Mouse (Mus musculus): ENCODE data around the gene Uck2. TPM values are rescaled to one million over a fixed set of nuclear protein-coding genes. Genes with fewer than 3 reads are reported as not detected.

The Uck2 gene
- polyA plus RNA-seq, 1 experiment from 2014 or later: 50.9 TPM

DNA sequence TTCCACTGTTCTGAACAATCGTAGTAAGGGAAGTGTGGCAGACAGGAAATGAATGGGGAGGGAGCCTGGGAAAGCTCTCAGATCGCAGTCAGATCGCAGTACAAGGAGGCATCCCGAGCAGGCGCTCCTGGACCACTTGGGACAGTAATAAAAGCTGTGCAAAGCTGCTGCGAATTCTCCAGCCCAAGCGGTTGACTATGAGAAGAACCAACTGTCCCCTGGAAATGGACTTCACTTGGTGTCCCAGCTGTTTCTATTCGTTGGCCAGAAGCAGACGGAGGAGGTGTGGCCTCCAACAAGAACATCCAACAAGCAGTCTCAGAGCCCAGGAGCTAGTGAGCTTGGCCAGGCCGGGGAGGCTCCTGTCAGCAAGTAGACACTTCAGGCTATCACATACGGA is 7.3 kb upstream of the Uck2 start:
- Histone ChIP-seq H3K9me3 (no peaks in the 10 kb centered on the region), H3K4me1 (peaks cover 12% of the 10 kb centered on the region), H3K4me3 (no peak overlapping the region), H3K27me3 (replicated peaks) (no peaks in the 10 kb centered on the region), H3K4me2 (no peak overlapping the region), H3K9ac (no peak overlapping the region), H3K27ac (no peak overlapping the region), H3K36me3 (replicated peaks) (no peaks in the 10 kb centered on the region)
- ATAC-seq (replicated peaks): no peak
- WGBS: 66% methylated on average over 11 of the region's 11 CpGs

DNA sequence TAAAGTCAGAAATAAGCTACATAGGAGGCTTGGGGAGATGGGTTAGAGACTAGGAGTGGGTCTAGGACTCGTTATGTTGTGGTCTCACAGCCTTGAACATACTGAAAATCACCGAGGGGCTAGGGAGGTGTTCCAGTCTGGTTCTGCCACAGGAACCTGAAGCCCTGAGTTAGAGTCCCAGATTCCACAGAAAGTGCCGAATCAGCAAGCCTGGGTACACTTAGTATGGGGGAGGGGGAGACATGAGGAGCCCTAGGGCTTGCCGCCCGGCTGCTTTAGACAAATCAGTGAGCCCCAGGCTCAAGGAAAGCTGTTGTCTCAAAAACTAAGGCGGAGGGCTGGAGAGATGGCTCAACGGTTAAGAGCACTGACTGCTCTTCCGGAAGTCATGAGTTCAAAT is 6.5 kb upstream of the Uck2 start:
- 77% methylated on average over 8 of the region's 8 CpGs for WGBS
- Histone ChIP-seq H3K27me3 (replicated peaks) (no peaks in the 10 kb centered on the region), H3K4me2 (no peak overlapping the region), H3K9ac (no peak overlapping the region), H3K9me3 (no peaks in the 10 kb centered on the region), H3K4me3 (no peak overlapping the region), H3K36me3 (replicated peaks) (no peaks in the 10 kb centered on the region), H3K27ac (no peak overlapping the region), H3K4me1 (peaks cover 12% of the 10 kb centered on the region)
- no peak for ATAC-seq (replicated peaks)

DNA sequence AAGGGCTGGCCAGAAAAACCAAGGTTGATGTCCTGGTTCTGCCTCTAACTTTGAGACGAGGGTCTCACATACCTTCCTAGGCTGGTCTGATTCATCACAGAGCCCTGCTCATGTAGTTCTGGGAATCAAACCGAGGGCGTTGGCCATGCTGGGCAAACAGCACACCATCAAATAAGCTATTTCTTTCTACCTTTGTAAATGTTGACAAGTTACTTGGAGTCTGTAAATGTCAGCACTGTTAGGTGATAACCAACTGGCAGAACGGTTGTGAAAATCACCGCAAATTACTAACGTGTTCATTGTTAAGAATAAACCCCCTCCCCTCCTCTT is 5.1 kb upstream of the Uck2 start:
- no peaks in the 10 kb centered on the region for H3K9me3 ChIP-seq
- no peak overlapping the region for H3K9ac ChIP-seq
- H3K27ac ChIP-seq: 0 out of 2 replicates have a peak overlapping the region, but pooled peaks have one; percentile 29
- ATAC-seq (replicated peaks): no peak
- H3K4me3 ChIP-seq: no peak overlapping the region
- 25% methylated on average over 6 of the region's 6 CpGs for WGBS
- peaks cover 18% of the 10 kb centered on the region for H3K4me1 ChIP-seq
- H3K4me2 ChIP-seq: peak overlapping the region; percentile 16; the same call in 1 of the 2 replicates
- H3K27me3 ChIP-seq (replicated peaks): no peaks in the 10 kb centered on the region
- H3K36me3 ChIP-seq (replicated peaks): no peaks in the 10 kb centered on the region

DNA sequence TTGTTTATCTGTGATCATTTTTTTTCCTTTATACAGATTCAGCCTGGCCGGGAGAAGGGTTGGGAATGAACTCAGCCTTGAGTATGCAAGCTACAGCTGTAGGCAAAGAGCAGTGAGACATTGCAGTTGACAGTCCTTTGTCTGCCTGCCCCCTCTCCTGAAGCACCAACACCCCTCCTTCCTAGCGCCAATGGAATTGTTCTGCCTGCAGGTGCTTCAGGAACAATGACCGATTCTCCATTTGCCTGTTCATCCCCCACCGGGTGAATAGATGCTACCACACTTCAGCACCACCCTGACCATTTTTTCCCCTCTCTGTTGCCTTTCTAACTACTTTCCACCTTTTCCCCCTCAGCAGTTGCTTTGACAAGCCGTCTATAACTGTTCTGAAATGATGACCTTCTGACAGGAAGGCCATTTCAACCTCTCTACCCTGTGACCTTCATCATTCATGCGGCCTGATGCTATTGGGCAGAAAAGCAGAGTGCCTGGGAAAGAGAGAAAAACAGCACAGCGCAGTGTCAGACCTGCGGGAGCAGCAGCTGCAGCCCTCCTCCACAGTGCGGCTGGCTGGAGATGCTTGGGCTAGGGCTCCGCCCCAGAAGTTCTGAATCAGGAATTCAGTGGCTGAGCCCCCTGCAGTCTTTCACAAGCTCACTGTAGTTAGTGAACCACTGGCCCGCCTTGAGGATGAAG is 4.6 kb upstream of the Uck2 start:
- Histone ChIP-seq H3K9me3 (no peaks in the 10 kb centered on the region), H3K36me3 (replicated peaks) (no peaks in the 10 kb centered on the region), H3K4me3 (no peak overlapping the region), H3K27me3 (replicated peaks) (no peaks in the 10 kb centered on the region), H3K4me1 (peaks cover 19% of the 10 kb centered on the region), H3K9ac (no peak overlapping the region), H3K27ac (0 out of 2 replicates have a peak overlapping the region, but pooled peaks have one; percentile 29), H3K4me2 (peak overlapping the region; percentile 16; the same call in 1 of the 2 replicates)
- peak; percentile 39; the same call in 1 of the 2 replicates for ATAC-seq (replicated peaks)
- WGBS: 5% methylated on average over 11 of the region's 11 CpGs

DNA sequence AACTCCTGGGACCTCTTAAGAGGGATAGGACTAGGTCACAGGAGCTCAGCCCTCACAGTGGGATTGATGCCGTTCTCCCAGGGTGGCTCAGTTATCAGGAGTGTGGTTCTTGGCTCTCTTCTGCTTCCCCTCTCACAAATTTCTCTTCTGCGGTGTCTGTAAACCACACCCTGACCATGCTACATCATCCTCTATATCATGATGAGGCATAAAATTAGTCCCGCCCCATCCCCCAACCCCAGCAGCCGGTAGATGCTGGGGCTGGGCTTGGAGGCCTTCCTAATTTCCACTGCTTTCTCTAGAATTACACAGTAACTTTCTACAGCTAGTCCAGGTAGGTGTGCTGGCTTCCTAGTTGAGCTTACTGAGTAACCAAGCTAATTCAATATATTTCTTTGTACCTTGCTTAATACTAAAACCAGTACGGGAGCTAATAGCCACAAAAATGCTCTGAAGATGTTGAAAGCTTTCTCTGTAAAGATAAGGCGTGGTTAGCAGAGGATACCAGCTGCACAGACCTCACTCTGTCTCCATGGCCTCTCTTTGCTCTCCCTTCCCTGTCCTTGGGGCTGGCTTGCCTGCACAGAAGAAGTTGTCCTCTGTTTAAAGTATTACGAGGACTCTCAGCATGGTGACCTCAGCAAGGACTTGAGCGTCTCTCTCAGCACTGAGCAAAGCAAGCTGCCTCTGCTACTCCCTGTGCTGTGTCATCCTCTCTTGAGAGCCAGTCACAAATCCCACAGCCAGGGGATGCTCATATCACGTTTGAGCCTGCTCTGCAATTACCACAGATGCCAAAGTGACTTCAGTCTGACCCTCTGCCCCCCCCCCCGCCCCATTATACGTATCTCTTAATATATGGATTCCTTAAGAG is 3.8 kb upstream of the Uck2 start:
- no peak overlapping the region for H3K9ac ChIP-seq
- no peak for ATAC-seq (replicated peaks)
- no peaks in the 10 kb centered on the region for H3K9me3 ChIP-seq
- peaks cover 19% of the 10 kb centered on the region for H3K4me1 ChIP-seq
- no peak overlapping the region for H3K4me3 ChIP-seq
- no peak overlapping the region for H3K4me2 ChIP-seq
- 45% methylated on average over 11 of the region's 11 CpGs for whole genome bisulfite sequencing
- no peaks in the 10 kb centered on the region for H3K27me3 ChIP-seq (replicated peaks)
- H3K36me3 ChIP-seq (replicated peaks): no peaks in the 10 kb centered on the region
- H3K27ac ChIP-seq: no peak overlapping the region

DNA sequence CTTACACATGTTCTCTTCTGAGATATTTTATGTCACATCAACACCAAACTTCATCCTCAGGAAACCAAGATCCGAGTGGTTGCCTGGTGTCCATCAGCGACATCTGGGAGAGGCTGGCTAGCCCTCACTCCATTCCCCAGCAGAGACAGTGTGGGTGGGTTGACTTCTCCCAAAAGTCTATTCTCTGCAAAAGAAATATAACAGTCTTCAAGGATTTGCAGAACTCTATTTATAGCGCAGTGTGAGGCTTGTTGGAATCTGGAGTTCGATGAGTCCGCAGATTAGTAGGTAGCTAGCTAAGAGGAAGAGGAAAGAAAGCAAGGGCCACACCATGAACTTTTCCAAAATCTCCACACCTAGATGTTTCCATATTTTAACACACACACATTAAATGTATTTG is 2.0 kb upstream of the Uck2 start:
- H3K9me3 ChIP-seq: no peaks in the 10 kb centered on the region
- no peaks in the 10 kb centered on the region for H3K36me3 ChIP-seq (replicated peaks)
- 90% methylated on average over 5 of the region's 5 CpGs for WGBS

DNA sequence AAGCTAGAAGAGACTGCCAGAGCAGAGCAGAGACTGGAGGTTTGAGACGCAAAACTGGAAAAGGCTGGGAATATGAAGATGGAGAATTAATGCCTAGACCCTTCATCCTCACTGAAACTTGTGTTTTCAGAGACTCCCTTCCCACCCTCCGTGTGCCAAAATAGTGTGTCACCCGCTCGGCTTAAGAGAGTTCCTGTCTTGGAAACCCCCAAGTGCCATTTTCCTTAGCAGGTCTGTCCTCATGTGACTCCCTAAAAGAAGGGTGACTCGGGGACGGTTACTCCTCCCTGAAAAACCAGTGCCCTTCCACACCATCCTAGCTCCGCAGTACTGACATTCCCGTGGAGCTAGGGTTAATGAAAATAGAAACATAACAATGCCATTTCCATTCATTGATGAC is 236 bp upstream of the Uck2 start:
- Histone ChIP-seq H3K27me3 (replicated peaks) (no peaks in the 10 kb centered on the region), H3K27ac (peak overlapping the region; percentile 97), H3K4me1 (peaks cover 35% of the 10 kb centered on the region), H3K36me3 (replicated peaks) (no peaks in the 10 kb centered on the region), H3K9ac (peak overlapping the region; percentile 85), H3K4me3 (peak overlapping the region; percentile 88), H3K4me2 (peak overlapping the region; percentile 74), H3K9me3 (no peaks in the 10 kb centered on the region)
- ATAC-seq (replicated peaks): peak; percentile 13; the same call in 1 of the 2 replicates
- WGBS: under 1% methylated on average over 8 of the region's 8 CpGs

More for the DNA sequence above, 2.0 kb upstream of the Uck2 start:
- H3K4me3 ChIP-seq: no peak overlapping the region
- peaks cover 31% of the 10 kb centered on the region for H3K4me1 ChIP-seq
- no peak overlapping the region for H3K4me2 ChIP-seq
- ATAC-seq (replicated peaks): no peak
- H3K27me3 ChIP-seq (replicated peaks): no peaks in the 10 kb centered on the region
- H3K27ac ChIP-seq: no peak overlapping the region
- no peak overlapping the region for H3K9ac ChIP-seq

DNA sequence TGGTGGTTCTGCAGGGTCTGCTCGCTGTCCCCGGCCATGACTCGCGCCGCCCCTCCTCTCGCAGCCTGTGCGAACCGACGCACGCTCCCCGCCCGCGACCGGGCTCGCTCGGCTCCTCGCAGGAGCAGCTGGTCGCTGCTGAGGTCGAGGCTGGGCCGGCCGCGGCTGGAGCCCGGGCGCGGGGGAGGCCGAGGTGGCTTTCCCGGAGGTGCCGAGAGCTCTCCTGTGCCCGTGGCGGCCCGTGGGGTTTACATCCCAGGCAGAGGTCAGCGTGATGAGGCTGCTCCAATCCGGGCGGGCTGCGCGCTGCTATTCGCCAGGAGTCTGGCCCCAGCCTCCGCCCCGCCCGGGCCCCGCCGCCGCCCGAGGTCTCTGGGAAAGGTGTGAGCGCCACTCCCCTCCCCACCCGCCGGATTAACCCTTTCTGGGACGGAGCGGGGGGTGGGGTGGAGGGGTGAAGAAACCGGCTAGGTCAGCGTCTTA is 242 bp downstream of the Uck2 start:
- no peaks in the 10 kb centered on the region for H3K27me3 ChIP-seq (replicated peaks)
- WGBS: under 1% methylated on average over 51 of the region's 51 CpGs
- H3K4me2 ChIP-seq: peak overlapping the region; percentile 74
- H3K4me1 ChIP-seq: peaks cover 31% of the 10 kb centered on the region
- ATAC-seq (replicated peaks): peak; percentile 91
- H3K36me3 ChIP-seq (replicated peaks): no peaks in the 10 kb centered on the region
- H3K27ac ChIP-seq: peak overlapping the region; percentile 97
- peak overlapping the region; percentile 88 for H3K4me3 ChIP-seq
- H3K9me3 ChIP-seq: no peaks in the 10 kb centered on the region
- H3K9ac ChIP-seq: peak overlapping the region; percentile 85

DNA sequence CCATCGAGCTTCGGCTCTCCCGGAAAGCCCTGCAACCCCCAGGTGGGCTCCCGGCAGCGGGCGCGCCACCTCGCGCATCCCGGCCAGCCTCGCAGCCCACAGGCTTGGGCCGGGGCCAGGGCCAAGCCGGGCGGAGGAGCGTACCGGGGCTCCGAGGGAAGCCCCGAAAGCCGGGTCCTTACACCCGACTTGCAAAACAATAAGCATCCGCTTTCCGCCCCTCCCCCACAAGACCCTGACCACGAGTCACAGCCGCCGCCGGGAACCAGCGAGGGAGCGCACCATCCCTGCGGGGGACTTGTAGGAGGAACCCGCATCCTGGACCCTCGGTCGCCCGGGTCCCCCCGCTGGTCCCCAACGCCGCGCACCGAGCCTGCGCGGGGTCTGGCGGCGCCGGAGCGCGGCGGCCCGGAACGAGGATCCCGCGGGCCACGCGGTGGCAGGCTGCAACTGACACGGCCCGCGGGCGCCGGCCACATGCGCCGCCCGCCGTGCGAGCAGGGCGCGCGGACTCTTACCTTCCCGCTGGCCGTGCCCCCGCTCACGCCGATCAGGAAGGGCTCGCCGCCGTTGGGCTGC is 773 bp downstream of the Uck2 start:
- Histone ChIP-seq H3K4me1 (peaks cover 26% of the 10 kb centered on the region), H3K9ac (peak overlapping the region; percentile 85), H3K9me3 (no peaks in the 10 kb centered on the region), H3K27ac (peak overlapping the region; percentile 97), H3K4me3 (peak overlapping the region; percentile 88), H3K36me3 (replicated peaks) (no peaks in the 10 kb centered on the region), H3K4me2 (peak overlapping the region; percentile 74), H3K27me3 (replicated peaks) (no peaks in the 10 kb centered on the region)
- ATAC-seq (replicated peaks): peak; percentile 73
- under 1% methylated on average over 73 of the region's 73 CpGs for WGBS

DNA sequence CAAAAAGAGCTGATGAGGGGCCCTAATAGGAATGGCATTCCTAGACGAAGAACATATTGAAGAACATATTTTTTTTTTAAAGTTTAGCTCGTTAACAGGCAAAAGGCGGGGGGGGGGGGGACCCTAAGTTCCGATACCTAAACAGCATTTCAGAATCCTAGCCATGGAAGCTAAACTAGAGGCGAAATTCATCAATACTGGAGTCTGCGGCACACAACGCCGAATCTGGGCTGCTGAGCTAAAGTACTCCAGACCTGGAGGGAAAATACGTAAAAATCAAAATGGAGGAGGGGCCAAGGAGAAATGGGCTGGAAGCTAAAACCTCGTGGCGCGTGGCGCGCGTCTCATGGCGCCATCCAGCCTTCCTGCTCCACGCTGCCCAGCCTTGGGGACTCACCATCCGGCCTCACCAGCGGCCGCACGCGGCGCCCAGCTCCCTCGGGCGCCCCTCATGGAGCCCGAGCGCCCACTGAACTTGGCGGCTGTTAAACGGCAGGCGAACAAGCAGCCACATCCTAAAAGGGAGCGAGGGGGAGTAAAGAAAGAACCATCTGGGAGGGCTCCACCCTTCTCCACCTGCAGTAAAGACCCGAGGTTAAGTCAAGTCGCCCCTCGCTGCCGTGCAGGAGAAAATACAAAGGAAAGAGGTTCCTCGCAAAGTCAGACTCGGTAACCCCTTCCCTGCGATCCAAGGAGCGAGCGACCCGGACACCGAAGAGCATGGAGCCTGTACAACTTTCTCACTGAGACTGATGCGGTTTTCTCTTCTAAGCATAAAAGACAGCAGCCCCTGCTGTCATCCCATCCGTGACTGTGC is 1.5 kb downstream of the Uck2 start:
- peak; percentile 53 for ATAC-seq (replicated peaks)
- Histone ChIP-seq H3K9ac (peak overlapping the region; percentile 85), H3K4me3 (peak overlapping the region; percentile 88), H3K27ac (peak overlapping the region; percentile 97), H3K27me3 (replicated peaks) (no peaks in the 10 kb centered on the region), H3K4me1 (peaks cover 26% of the 10 kb centered on the region), H3K4me2 (peak overlapping the region; percentile 74), H3K9me3 (no peaks in the 10 kb centered on the region), H3K36me3 (replicated peaks) (no peaks in the 10 kb centered on the region)
- under 1% methylated on average over 44 of the region's 44 CpGs for WGBS

DNA sequence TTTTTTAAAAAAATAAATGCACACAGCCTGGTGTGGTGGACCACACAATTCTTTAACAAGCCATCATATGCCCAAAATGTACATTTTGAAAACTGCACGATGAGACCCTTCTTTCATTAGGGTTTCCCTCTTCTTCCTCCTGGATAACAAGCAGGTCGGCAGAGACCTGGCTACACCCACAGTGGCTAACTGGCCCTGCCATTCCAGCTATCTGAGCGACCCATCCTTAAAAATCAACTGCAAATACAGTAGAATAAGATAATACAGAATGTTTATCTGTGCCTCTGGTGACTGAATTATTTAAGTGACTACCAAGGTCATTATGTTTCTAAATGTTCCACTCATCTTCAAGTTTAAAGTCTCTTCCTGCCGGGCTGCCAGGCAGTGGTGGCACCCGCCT is 2.4 kb downstream of the Uck2 start:
- no peak for ATAC-seq (replicated peaks)
- H3K9me3 ChIP-seq: no peaks in the 10 kb centered on the region
- H3K36me3 ChIP-seq (replicated peaks): no peaks in the 10 kb centered on the region
- no peaks in the 10 kb centered on the region for H3K27me3 ChIP-seq (replicated peaks)
- peaks cover 26% of the 10 kb centered on the region for H3K4me1 ChIP-seq
- peak overlapping the region; percentile 88 for H3K4me3 ChIP-seq
- peak overlapping the region; percentile 10; the same call in 1 of the 2 replicates for H3K9ac ChIP-seq
- peak overlapping the region; percentile 74 for H3K4me2 ChIP-seq
- 48% methylated on average over 5 of the region's 5 CpGs for WGBS
- H3K27ac ChIP-seq: peak overlapping the region; percentile 97; the same call in 1 of the 2 replicates

All from midbrain, embryonic 15.5 days (tissue).